Mouse (Mus musculus): Measurements from ENCODE around the gene Gm20388. TPM values are rescaled to one million over a fixed set of nuclear protein-coding genes. Genes with fewer than 3 reads are reported as not detected.

Gm20388 gene
- polyA plus RNA-seq, 1 experiment from 2014 or later = 47.1 TPM

- H3K4me3 ChIP-seq (ENCODE audit: inconsistent target) = no peak overlapping the region
- H3K27ac ChIP-seq = no peak overlapping the region
- H3K79me2 ChIP-seq (ENCODE audit: inconsistent target) = peaks cover 87% of the 10 kb centered on the region
- no peaks in the 10 kb centered on the region for H3K36me3 ChIP-seq (ENCODE audit: inconsistent target)
- 14% methylated on average over 6 of the region's 6 CpGs for WGBS (ENCODE audit: missing documents)
Measured at GRCm38 (mm10) chr8:120119931-120120330, 209.3 kb downstream of the Gm20388 start.

GRCm38 (mm10) chr8:120120951-120121350 lies 210.3 kb downstream of the Gm20388 start:
- Histone ChIP-seq H3K27ac (no peak overlapping the region), H3K4me3 (ENCODE audit: inconsistent target) (no peak overlapping the region), H3K36me3 (ENCODE audit: inconsistent target) (no peaks in the 10 kb centered on the region), H3K79me2 (ENCODE audit: inconsistent target) (peaks cover 86% of the 10 kb centered on the region)
- WGBS (ENCODE audit: missing documents) = 87% methylated on average over 5 of the region's 5 CpGs

- no peak overlapping the region for H3K27ac ChIP-seq
- no peaks in the 10 kb centered on the region for H3K36me3 ChIP-seq (ENCODE audit: inconsistent target)
- H3K4me3 ChIP-seq (ENCODE audit: inconsistent target) = no peak overlapping the region
- peaks cover 84% of the 10 kb centered on the region for H3K79me2 ChIP-seq (ENCODE audit: inconsistent target)
- 53% methylated on average over 6 of the region's 6 CpGs for WGBS (ENCODE audit: missing documents)
Measured at GRCm38 (mm10) chr8:120124261-120124660, 213.6 kb downstream of the Gm20388 start.

GRCm38 (mm10) chr8:120124836-120125389 lies 214.3 kb downstream of the Gm20388 start:
- H3K79me2 ChIP-seq (ENCODE audit: inconsistent target) = peaks cover 84% of the 10 kb centered on the region
- no peak overlapping the region for H3K4me3 ChIP-seq (ENCODE audit: inconsistent target)
- no peaks in the 10 kb centered on the region for H3K36me3 ChIP-seq (ENCODE audit: inconsistent target)
- H3K27ac ChIP-seq = no peak overlapping the region
- WGBS (ENCODE audit: missing documents) = 91% methylated on average over 7 of the region's 7 CpGs

GRCm38 (mm10) chr8:120126357-120127161 lies 215.9 kb downstream of the Gm20388 start:
- Histone ChIP-seq H3K27ac (0 out of 2 replicates have a peak overlapping the region, but pooled peaks have one; percentile 7), H3K4me3 (ENCODE audit: inconsistent target) (no peak overlapping the region), H3K79me2 (ENCODE audit: inconsistent target) (peaks cover 78% of the 10 kb centered on the region), H3K36me3 (ENCODE audit: inconsistent target) (no peaks in the 10 kb centered on the region)
- 45% methylated on average over 14 of the region's 14 CpGs for WGBS (ENCODE audit: missing documents)

- 95% methylated on average over 4 of the region's 4 CpGs for WGBS (ENCODE audit: missing documents)
- Histone ChIP-seq H3K4me3 (ENCODE audit: inconsistent target) (no peak overlapping the region), H3K36me3 (ENCODE audit: inconsistent target) (no peaks in the 10 kb centered on the region), H3K79me2 (ENCODE audit: inconsistent target) (peaks cover 89% of the 10 kb centered on the region), H3K27ac (no peak overlapping the region)
Measured at GRCm38 (mm10) chr8:120129547-120129946, 218.9 kb downstream of the Gm20388 start.

GRCm38 (mm10) chr8:120131158-120131557 lies 220.5 kb downstream of the Gm20388 start:
- Histone ChIP-seq H3K36me3 (ENCODE audit: inconsistent target) (no peaks in the 10 kb centered on the region), H3K27ac (no peak overlapping the region; the same call in 1 of the 2 replicates), H3K79me2 (ENCODE audit: inconsistent target) (peaks cover 85% of the 10 kb centered on the region), H3K4me3 (ENCODE audit: inconsistent target) (no peak overlapping the region)
- under 1% methylated on average over 8 of the region's 8 CpGs for WGBS (ENCODE audit: missing documents)

GRCm38 (mm10) chr8:120133169-120133568 lies 222.5 kb downstream of the Gm20388 start:
- 87% methylated on average over 6 of the region's 7 CpGs for WGBS (ENCODE audit: missing documents)
- no peaks in the 10 kb centered on the region for H3K36me3 ChIP-seq (ENCODE audit: inconsistent target)
- H3K27ac ChIP-seq = no peak overlapping the region
- no peak overlapping the region for H3K4me3 ChIP-seq (ENCODE audit: inconsistent target)
- H3K79me2 ChIP-seq (ENCODE audit: inconsistent target) = peaks cover 82% of the 10 kb centered on the region

- no peaks in the 10 kb centered on the region for H3K36me3 ChIP-seq (ENCODE audit: inconsistent target)
- H3K27ac ChIP-seq = peak overlapping the region; percentile 12; the same call in 1 of the 2 replicates
- H3K4me3 ChIP-seq (ENCODE audit: inconsistent target) = no peak overlapping the region
- 97% methylated on average over 7 of the region's 7 CpGs for WGBS (ENCODE audit: missing documents)
- H3K79me2 ChIP-seq (ENCODE audit: inconsistent target) = peaks cover 76% of the 10 kb centered on the region; the same call in 1 of the 2 replicates
Measured at GRCm38 (mm10) chr8:120135687-120136086, 225.0 kb downstream of the Gm20388 start.

- Histone ChIP-seq H3K27ac (no peak overlapping the region), H3K36me3 (ENCODE audit: inconsistent target) (no peaks in the 10 kb centered on the region), H3K79me2 (ENCODE audit: inconsistent target) (peaks cover 82% of the 10 kb centered on the region; the same call in 1 of the 2 replicates), H3K4me3 (ENCODE audit: inconsistent target) (no peak overlapping the region)
- 99% methylated on average over 7 of the region's 7 CpGs for WGBS (ENCODE audit: missing documents)
Measured at GRCm38 (mm10) chr8:120136618-120137017, 226.0 kb downstream of the Gm20388 start.

- Histone ChIP-seq H3K36me3 (ENCODE audit: inconsistent target) (no peaks in the 10 kb centered on the region), H3K27ac (no peak overlapping the region), H3K4me3 (ENCODE audit: inconsistent target) (no peak overlapping the region), H3K79me2 (ENCODE audit: inconsistent target) (peaks cover 76% of the 10 kb centered on the region; the same call in 1 of the 2 replicates)
- 97% methylated on average over 2 of the region's 2 CpGs for WGBS (ENCODE audit: missing documents)
Measured at GRCm38 (mm10) chr8:120138958-120139357, 228.3 kb downstream of the Gm20388 start.

GRCm38 (mm10) chr8:120140769-120141168 lies 230.1 kb downstream of the Gm20388 start:
- no peak overlapping the region for H3K4me3 ChIP-seq (ENCODE audit: inconsistent target)
- no peak overlapping the region for H3K27ac ChIP-seq
- H3K79me2 ChIP-seq (ENCODE audit: inconsistent target) = peaks cover 65% of the 10 kb centered on the region; the same call in 1 of the 2 replicates
- WGBS (ENCODE audit: missing documents) = 91% methylated on average over 3 of the region's 3 CpGs
- peaks cover 9% of the 10 kb centered on the region; the same call in 1 of the 2 replicates for H3K36me3 ChIP-seq (ENCODE audit: inconsistent target)

- H3K79me2 ChIP-seq (ENCODE audit: inconsistent target) = peaks cover 38% of the 10 kb centered on the region; the same call in 1 of the 2 replicates
- 94% methylated on average over 15 of the region's 15 CpGs for WGBS (ENCODE audit: missing documents)
Measured at GRCm38 (mm10) chr8:120143911-120144651, 233.4 kb downstream of the Gm20388 start.

GRCm38 (mm10) chr8:120144652-120145301 lies 234.1 kb downstream of the Gm20388 start:
- Histone ChIP-seq H3K79me2 (ENCODE audit: inconsistent target) (peaks cover 31% of the 10 kb centered on the region; the same call in 1 of the 2 replicates), H3K4me3 (ENCODE audit: inconsistent target) (no peak overlapping the region), H3K27ac (no peak overlapping the region), H3K36me3 (ENCODE audit: inconsistent target) (peaks cover 19% of the 10 kb centered on the region)
- 77% methylated on average over 12 of the region's 12 CpGs for WGBS (ENCODE audit: missing documents)

More at GRCm38 (mm10) chr8:120143911-120144651, 233.4 kb downstream of the Gm20388 start:
- H3K27ac ChIP-seq = no peak overlapping the region
- H3K4me3 ChIP-seq (ENCODE audit: inconsistent target) = no peak overlapping the region
- H3K36me3 ChIP-seq (ENCODE audit: inconsistent target) = peaks cover 19% of the 10 kb centered on the region

All from macrophage (primary cell).